Mouse (Mus musculus) heart, adult 2 months (tissue): ENCODE results near the gene Rpap1. TPM values are rescaled to one million over a fixed set of nuclear protein-coding genes. Genes with fewer than 3 reads are reported as not detected.

Experiments used
- DNase-seq, 2 experiments: peaks; one replicate each; pipeline ENCODE4 v3.0.0; 2021
- H3K27ac ChIP-seq: fragments of 200-600 bp; 2 replicates; pipeline ENCODE4 v1.8.1; 2022
- H3K27me3 ChIP-seq: fragments of 200-500 bp; 2 replicates; pipeline ENCODE4 v1.6.1; 2012; ENCODE audit warnings: mild to moderate bottlenecking, low read length, inconsistent platforms, mixed read lengths; ENCODE audit not compliant: control insufficient read depth, insufficient read depth
- H3K36me3 ChIP-seq: fragments of 200-500 bp; 2 replicates; pipeline ENCODE4 v1.6.1; 2012; ENCODE audit warnings: low read length, inconsistent platforms; ENCODE audit not compliant: control insufficient read depth, insufficient read depth
- H3K4me1 ChIP-seq: fragments of 200-500 bp; 2 replicates; pipeline ENCODE4 v1.6.1; 2011; ENCODE audit warnings: low read length; ENCODE audit not compliant: control insufficient read depth, insufficient read depth
- H3K4me3 ChIP-seq: fragments of 200-600 bp; 2 replicates; pipeline ENCODE4 v1.8.1; 2022
- H3K79me2 ChIP-seq: fragments of 200-500 bp; replicated peaks from 2 replicates; pipeline ENCODE4 v1.6.1; 2012; ENCODE audit warnings: mild to moderate bottlenecking, inconsistent platforms, low read length, moderate library complexity, mixed read lengths; ENCODE audit not compliant: control insufficient read depth, insufficient read depth
- H3K9ac ChIP-seq: fragments of 200-500 bp; 2 replicates; pipeline ENCODE4 v1.6.1; 2012; ENCODE audit warnings: low read depth, mild to moderate bottlenecking, control low read depth, inconsistent platforms, low read length, mixed read lengths
- CTCF ChIP-seq: fragments of 200-600 bp; IDR thresholded peaks from 2 replicates; pipeline ENCODE4 v1.8.1; 2022; ENCODE audit warnings: antibody characterized with exemption, mild to moderate bottlenecking, moderate library complexity
- EP300 ChIP-seq: fragments of 200-500 bp; IDR thresholded peaks from 2 replicates; pipeline ENCODE4 v1.6.1; 2011; ENCODE audit warnings: low read depth, low read length, control low read depth; ENCODE audit not compliant: insufficient read depth
- POLR2A ChIP-seq: fragments of 200-500 bp; IDR thresholded peaks from 2 replicates; pipeline ENCODE4 v1.6.1; 2011; ENCODE audit warnings: mild to moderate bottlenecking, low read depth, low read length, control low read depth; ENCODE audit not compliant: insufficient read depth
- WGBS: fragments of 180-500 bp; shearing (Covaris S2); methylation state at CpG from one replicate; pipeline ENCODE4 v1.1.7; 2018; 5-methylcytosine and 5-hydroxymethylcytosine counted together
- intact Hi-C: fragments of 180-260 bp; cut with DNase I; formaldehyde crosslinking; loops from one replicate; pipeline ENCODE4 v1.15.1; 2025
- polyA plus RNA-seq: library from polyadenylated mRNA; depleted of rRNA; stranded (reverse); fragments of >200 nt; gene quantifications from 2 replicates; pipeline ENCODE4 v1.2.3, GENCODE M21; 2012
- total RNA-seq, 2 experiments: library from RNA; stranded (reverse); gene quantifications; 2 replicates each; pipeline ENCODE4 v1.2.3; 2021

Gene Rpap1
- total and polyA plus RNA-seq, 3 experiments, result 12.1 to 13.3 (median 12.2) TPM

DNA sequence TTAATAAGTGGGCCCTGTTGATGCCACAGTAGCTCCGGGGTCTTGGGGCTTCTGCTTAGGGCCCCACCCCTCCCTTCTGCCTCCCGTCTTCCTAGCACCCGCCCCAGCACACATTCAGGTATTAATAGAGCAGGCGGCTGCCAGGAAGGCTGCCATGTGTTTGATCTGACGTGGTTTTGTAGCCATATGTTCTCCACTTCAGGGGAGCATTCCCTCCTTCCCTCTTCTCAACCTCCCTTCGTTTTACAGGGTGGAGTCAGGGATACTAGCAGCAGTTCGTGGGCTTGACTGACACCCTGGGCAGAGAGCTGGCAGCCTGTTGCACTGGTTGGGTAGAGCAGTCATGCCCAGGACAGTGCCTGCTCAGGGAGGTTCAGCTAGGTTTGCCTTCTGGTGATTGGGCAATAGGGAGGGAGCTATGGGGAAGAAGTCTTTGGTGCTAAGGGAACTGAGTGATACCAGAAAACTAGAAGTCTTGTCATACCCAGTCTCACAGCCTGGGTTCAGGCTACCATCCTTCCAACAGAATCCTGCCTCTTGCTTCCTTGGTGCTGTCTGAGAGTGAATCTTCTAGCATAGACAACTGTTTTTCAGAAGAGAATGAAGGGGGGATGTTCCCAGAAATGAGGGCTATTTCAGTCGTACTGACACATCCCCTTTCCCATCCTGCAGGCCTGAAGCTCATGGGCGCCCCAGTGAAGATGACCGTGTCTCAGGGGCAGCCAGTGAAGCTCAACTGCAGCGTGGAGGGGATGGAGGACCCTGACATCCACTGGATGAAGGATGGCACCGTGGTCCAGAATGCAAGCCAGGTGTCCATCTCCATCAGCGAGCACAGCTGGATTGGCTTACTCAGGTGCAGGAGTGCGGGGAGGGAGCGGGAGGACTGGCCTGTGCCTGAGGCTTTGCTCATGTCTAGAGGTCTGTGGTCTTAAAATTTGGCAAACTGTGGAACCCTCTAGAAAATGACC lies 13.8 kb upstream of the Rpap1 start:
- H3K27ac ChIP-seq, result no peak overlapping the region
- peaks cover 1% of the 10 kb centered on the region; the same call in 1 of the 2 replicates for H3K27me3 ChIP-seq
- peaks cover 2% of the 10 kb centered on the region for H3K4me1 ChIP-seq
- no peak for DNase-seq
- H3K9ac ChIP-seq, result no peak overlapping the region
- no peak overlapping the region for H3K4me3 ChIP-seq
- TF ChIP-seq EP300 (no peak), POLR2A (no peak), CTCF (no peak)
- no peaks in the 10 kb centered on the region for H3K36me3 ChIP-seq
- intact Hi-C loops, result no loop called here
- no peaks in the 10 kb centered on the region for H3K79me2 ChIP-seq
- WGBS, result 82% methylated on average over 15 of the region's 15 CpGs

DNA sequence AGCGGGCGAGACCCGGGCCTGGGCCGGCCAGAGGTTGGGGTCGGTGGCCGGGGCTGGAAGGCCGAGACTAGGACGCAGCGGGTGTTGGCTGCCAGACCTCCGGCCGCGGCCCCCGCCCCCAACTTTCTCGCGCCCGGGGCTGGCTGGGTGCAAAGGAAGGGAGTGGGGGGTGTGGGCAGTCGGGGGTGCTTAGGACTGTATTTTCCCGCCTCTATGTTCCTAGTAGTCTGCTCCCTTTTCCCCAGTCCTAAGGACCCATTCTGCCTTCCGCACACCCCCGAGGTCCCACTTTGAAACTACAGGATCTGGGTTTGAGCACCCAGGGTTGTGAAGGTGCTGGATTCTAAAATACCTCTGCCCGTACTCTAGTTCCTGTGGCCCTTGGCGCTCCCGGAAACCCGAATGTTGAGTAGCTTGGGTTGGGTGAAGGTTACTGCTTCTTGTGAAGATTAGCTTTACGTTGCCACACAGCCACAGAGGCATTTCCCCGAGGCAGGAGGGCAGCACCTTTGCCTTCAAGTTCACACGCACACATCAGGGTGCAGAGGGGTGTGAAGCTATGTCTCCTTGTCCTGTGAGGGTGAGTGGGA lies 12.7 kb upstream of the Rpap1 start:
- H3K36me3 ChIP-seq, result no peaks in the 10 kb centered on the region
- 3% methylated on average over 20 of the region's 27 CpGs for WGBS
- H3K27ac ChIP-seq, result no peak overlapping the region; the same call in 1 of the 2 replicates
- peak overlapping the region; percentile 80 for H3K9ac ChIP-seq
- H3K27me3 ChIP-seq, result peaks cover 1% of the 10 kb centered on the region; the same call in 1 of the 2 replicates
- H3K4me3 ChIP-seq, result peak overlapping the region; percentile 66
- DNase-seq, result peak in 1 of 2 experiments; percentile 32
- intact Hi-C loops, result loop anchor here (5.0 kb wide), 1 partner anchor 97 kb away; the partner anchor contains the start of gene Mga
- no peak for TF ChIP-seq CTCF
- no peak for TF ChIP-seq POLR2A
- TF ChIP-seq EP300, result no peak
- no peaks in the 10 kb centered on the region for H3K79me2 ChIP-seq
- peaks cover 2% of the 10 kb centered on the region for H3K4me1 ChIP-seq

DNA sequence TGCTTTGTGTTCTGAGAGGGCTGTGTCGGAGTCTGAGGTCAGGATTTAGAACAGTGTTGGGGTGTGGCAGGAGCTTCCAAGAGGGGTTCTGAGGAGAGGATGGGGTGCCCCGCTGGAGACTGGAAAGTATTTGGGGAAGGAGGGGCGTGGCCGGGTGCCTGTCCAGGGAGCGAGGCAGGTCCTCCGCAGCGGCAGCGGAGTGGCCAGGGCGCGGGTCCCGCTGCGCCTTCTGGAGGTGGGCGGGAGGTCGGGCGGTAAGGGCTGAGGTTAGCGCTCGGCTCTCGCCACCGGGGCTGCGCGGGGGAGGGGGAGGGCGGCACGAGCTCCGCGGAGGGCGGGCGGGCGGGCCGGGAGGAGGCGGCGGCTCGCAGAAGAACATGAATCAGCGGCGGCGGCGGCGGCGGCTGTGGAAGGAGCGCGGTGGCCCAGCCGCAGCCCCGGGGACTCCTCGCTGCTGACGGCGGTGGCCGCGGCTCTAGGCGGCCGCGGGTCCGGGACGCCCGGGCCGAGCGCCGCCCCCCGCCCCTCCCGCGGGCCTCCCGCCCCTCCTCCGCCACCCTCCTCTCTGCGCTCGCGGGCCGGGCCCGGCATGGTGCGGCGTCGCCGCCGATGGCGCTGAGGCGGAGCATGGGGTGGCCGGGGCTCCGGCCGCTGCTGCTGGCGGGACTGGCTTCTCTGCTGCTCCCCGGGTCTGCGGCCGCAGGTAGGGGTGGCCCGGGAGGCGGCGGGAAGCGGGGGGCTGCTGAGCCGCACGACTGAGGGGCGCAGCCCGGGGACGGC lies 12.0 kb upstream of the Rpap1 start:
- Histone ChIP-seq H3K9ac (peak overlapping the region; percentile 80), H3K79me2 (no peaks in the 10 kb centered on the region), H3K27ac (no peak overlapping the region; the same call in 1 of the 2 replicates), H3K4me3 (peak overlapping the region; percentile 66), H3K27me3 (peaks cover 1% of the 10 kb centered on the region; the same call in 1 of the 2 replicates), H3K4me1 (peaks cover 2% of the 10 kb centered on the region), H3K36me3 (no peaks in the 10 kb centered on the region)
- TF ChIP-seq POLR2A, result no peak
- TF ChIP-seq CTCF, result no peak
- TF ChIP-seq EP300, result no peak
- intact Hi-C loops, result loop anchor here (5.0 kb wide), 1 partner anchor 98 kb away; the partner anchor contains the start of gene Mga
- DNase-seq, result peak; percentile 62 to 70
- under 1% methylated on average over 53 of the region's 89 CpGs for WGBS

DNA sequence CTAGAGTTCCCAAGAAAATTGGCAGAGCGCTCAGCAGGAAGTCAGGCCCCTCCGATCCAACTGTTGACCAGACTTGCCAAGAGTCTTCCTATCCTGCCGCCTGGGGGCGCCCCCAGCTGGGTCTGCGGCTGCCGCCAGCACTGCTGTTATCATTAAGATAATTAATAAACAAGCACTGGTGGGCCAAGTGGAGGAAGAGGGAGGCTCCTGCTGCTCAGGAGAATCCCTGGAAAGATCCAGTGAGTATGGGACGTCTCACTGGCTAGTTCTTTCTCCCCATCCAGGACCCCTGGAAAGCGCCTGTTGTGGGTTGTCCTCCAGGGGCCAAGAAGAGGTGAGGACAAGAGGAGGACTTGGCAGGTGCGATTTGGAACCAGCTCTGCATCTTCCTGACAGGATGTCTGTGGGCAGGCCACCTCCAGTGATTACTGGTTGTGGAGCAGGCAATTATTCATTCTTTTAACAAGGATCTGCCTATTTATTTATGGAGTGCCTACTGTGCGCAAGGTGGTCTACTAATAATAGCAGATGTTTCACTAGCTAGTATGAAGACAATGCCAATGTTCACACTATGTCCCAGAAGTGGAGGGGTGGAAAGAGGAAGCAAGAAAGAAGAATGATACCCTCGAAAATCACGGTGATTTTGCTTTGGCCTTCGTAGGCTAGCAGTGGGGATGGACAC lies 11.1 kb upstream of the Rpap1 start:
- Histone ChIP-seq H3K27me3 (peaks cover 1% of the 10 kb centered on the region; the same call in 1 of the 2 replicates), H3K36me3 (no peaks in the 10 kb centered on the region), H3K79me2 (no peaks in the 10 kb centered on the region), H3K4me3 (0 out of 2 replicates have a peak overlapping the region, but pooled peaks have one; percentile 2), H3K27ac (no peak overlapping the region; the same call in 1 of the 2 replicates), H3K4me1 (peaks cover 2% of the 10 kb centered on the region), H3K9ac (no peak overlapping the region)
- intact Hi-C loops, result loop anchor here (5.0 kb wide), 1 partner anchor 99 kb away; the partner anchor contains the start of gene Mga
- peak; percentile 73 to 75 for DNase-seq
- 9% methylated on average over 13 of the region's 13 CpGs for WGBS
- TF ChIP-seq CTCF (peak; percentile 84), EP300 (no peak)

DNA sequence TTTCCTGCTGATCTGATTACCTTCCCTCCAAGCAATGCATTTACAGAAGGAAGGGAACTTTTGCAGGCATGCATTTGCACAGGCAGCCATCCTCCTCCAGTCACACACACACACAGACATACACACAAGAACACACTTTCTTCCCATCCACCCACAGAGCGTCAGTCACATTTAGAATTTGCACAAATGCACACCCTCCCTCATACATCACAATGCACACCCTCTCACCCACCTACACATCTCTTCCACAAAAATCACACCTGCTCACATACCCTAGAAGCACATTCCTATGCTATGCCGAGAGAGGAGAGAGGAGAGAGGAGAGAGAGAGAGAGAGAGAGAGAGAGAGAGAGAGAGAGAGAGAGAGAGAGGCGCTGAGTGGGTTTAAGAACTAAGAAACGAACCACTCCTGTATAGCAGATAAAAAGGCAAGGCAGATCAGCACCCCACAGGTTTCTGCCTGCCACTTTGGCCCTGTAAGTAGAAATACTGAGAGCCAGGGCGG lies 10.0 kb upstream of the Rpap1 start, which contains the start of gene Tyro3:
Tyro3 (plus strand) TSS at position 455 of the 505 bp plus-strand sequence.
- Histone ChIP-seq H3K79me2 (no peaks in the 10 kb centered on the region), H3K27me3 (peaks cover 1% of the 10 kb centered on the region; the same call in 1 of the 2 replicates), H3K36me3 (no peaks in the 10 kb centered on the region), H3K4me1 (peaks cover 2% of the 10 kb centered on the region), H3K9ac (no peak within 1 kb of the TSS), H3K27ac (no peak within 1 kb of the TSS; the same call in 1 of the 2 replicates), H3K4me3 (0 out of 2 replicates have a peak within 1 kb of the TSS, but pooled peaks have one; percentile 2)
- intact Hi-C loops, result loop anchor here (5.0 kb wide), 1 partner anchor 100 kb away; the partner anchor contains the start of gene Mga
- TF ChIP-seq CTCF (no peak), POLR2A (no peak), EP300 (no peak)
- 51% methylated on average over 5 of the region's 5 CpGs for WGBS
- DNase-seq, result no peak
